Mouse (Mus musculus) ES-Bruce4 (cell line): Measurements from ENCODE around the gene Rimbp2. TPM values are rescaled to one million over a fixed set of nuclear protein-coding genes. Genes with fewer than 3 reads are reported as not detected.
A peak's percentile ranks its signal among the peaks of the same experiment; 100 is the strongest.

Experiments used
- H3K27ac ChIP-seq: 2 replicates; pipeline ENCODE4 v1.5.1; 2012; ENCODE audit warnings: low read length, inconsistent platforms; ENCODE audit not compliant: insufficient read depth
- H3K27me3 ChIP-seq: 2 replicates; pipeline ENCODE4 v1.6.1; 2012; ENCODE audit warnings: mild to moderate bottlenecking, low read length, inconsistent platforms; ENCODE audit not compliant: control insufficient read depth, poor library complexity, insufficient read depth, severe bottlenecking
- H3K36me3 ChIP-seq: 2 replicates; pipeline ENCODE4 v1.6.1; 2012; ENCODE audit warnings: inconsistent platforms, mild to moderate bottlenecking, low read length, moderate library complexity; ENCODE audit not compliant: control insufficient read depth, poor library complexity, insufficient read depth, severe bottlenecking
- H3K4me1 ChIP-seq: one replicate; pipeline ENCODE4 v1.8.1; 2011; ENCODE audit warnings: low read length; ENCODE audit not compliant: control insufficient read depth, insufficient read depth
- H3K4me3 ChIP-seq: 2 replicates; pipeline ENCODE4 v1.5.1; 2011; ENCODE audit warnings: low read depth, mild to moderate bottlenecking, low read length
- H3K9ac ChIP-seq: 2 replicates; pipeline ENCODE4 v1.6.1; 2012; ENCODE audit warnings: low read depth, mild to moderate bottlenecking, inconsistent platforms; ENCODE audit not compliant: poor library complexity, severe bottlenecking
- H3K9me3 ChIP-seq: replicated peaks from 2 replicates; pipeline ENCODE4 v1.6.1; 2012; ENCODE audit warnings: mild to moderate bottlenecking, low read length, inconsistent platforms; ENCODE audit not compliant: control insufficient read depth, poor library complexity, insufficient read depth, severe bottlenecking
- CTCF ChIP-seq: IDR thresholded peaks from one replicate; pipeline ENCODE4 v1.8.1; 2011; ENCODE audit warnings: low read depth, low read length
- EP300 ChIP-seq: IDR thresholded peaks from 2 replicates; pipeline ENCODE4 v1.6.1; 2011; ENCODE audit warnings: low read depth, low read length; ENCODE audit not compliant: insufficient read depth
- POLR2A ChIP-seq: IDR thresholded peaks from one replicate; pipeline ENCODE4 v1.8.1; 2011; ENCODE audit warnings: low read length; ENCODE audit not compliant: insufficient read depth
- polyA plus RNA-seq: library from polyadenylated mRNA; stranded (reverse); fragments of >200 nt; gene quantifications from 2 replicates; pipeline ENCODE4 v1.2.4, GENCODE M21; 2011; ENCODE audit warnings: low read depth; ENCODE audit not compliant: missing spikeins, insufficient read depth, insufficient read length

Gene Rimbp2
- polyA plus RNA-seq: 0.33 and 0.40 TPM in 2 replicates

- Histone ChIP-seq H3K9ac (peak within 1 kb of the TSS; percentile 44), H3K36me3 (no peaks in the 10 kb centered on the region), H3K27me3 (no peaks in the 10 kb centered on the region), H3K9me3 (no peaks in the 10 kb centered on the region), H3K4me1 (peaks cover 3% of the 10 kb centered on the region), H3K4me3 (peak within 1 kb of the TSS; percentile 46), H3K27ac (no peak within 1 kb of the TSS)
- TF ChIP-seq CTCF (peak; percentile 35), EP300 (0 out of 2 replicates have a peak, but pooled peaks have one; percentile 24), POLR2A (no peak)
Measured at GRCm38 (mm10) chr5:128953278-128954070, at the start of gene Rimbp2. Gene Rimbp2 (minus strand): TSS chr5:128953486.

- no peak overlapping the region for H3K9ac ChIP-seq
- H3K4me1 ChIP-seq: peaks cover 2% of the 10 kb centered on the region
- H3K9me3 ChIP-seq: no peaks in the 10 kb centered on the region
- no peak overlapping the region for H3K27ac ChIP-seq
- H3K4me3 ChIP-seq: no peak overlapping the region
- H3K36me3 ChIP-seq: no peaks in the 10 kb centered on the region
- no peak for TF ChIP-seq POLR2A
- no peak for TF ChIP-seq CTCF
- no peak for TF ChIP-seq EP300
- no peaks in the 10 kb centered on the region for H3K27me3 ChIP-seq
Measured at GRCm38 (mm10) chr5:129002571-129003011, 49.3 kb upstream of the Rimbp2 start.

- peaks cover 2% of the 10 kb centered on the region for H3K4me1 ChIP-seq
- H3K9me3 ChIP-seq: no peaks in the 10 kb centered on the region
- H3K9ac ChIP-seq: peak overlapping the region; percentile 5; the same call in 1 of the 2 replicates
- no peaks in the 10 kb centered on the region for H3K36me3 ChIP-seq
- H3K27ac ChIP-seq: no peak overlapping the region
- no peaks in the 10 kb centered on the region for H3K27me3 ChIP-seq
- peak overlapping the region; percentile 6 for H3K4me3 ChIP-seq
- TF ChIP-seq CTCF (no peak), EP300 (0 out of 2 replicates have a peak, but pooled peaks have one; percentile 13), POLR2A (no peak)
Measured at GRCm38 (mm10) chr5:129000706-129001468, 47.6 kb upstream of the Rimbp2 start.

GRCm38 (mm10) chr5:128987141-128987954, 34.1 kb upstream of the Rimbp2 start:
- H3K4me3 ChIP-seq: no peak overlapping the region
- no peaks in the 10 kb centered on the region for H3K9me3 ChIP-seq
- no peak for TF ChIP-seq EP300
- TF ChIP-seq POLR2A: no peak
- no peak for TF ChIP-seq CTCF
- H3K9ac ChIP-seq: no peak overlapping the region
- H3K4me1 ChIP-seq: no peaks in the 10 kb centered on the region
- no peaks in the 10 kb centered on the region for H3K27me3 ChIP-seq
- no peaks in the 10 kb centered on the region for H3K36me3 ChIP-seq
- no peak overlapping the region for H3K27ac ChIP-seq

GRCm38 (mm10) chr5:128985946-128986345, 32.7 kb upstream of the Rimbp2 start:
- no peak overlapping the region for H3K9ac ChIP-seq
- no peaks in the 10 kb centered on the region for H3K36me3 ChIP-seq
- H3K9me3 ChIP-seq: no peaks in the 10 kb centered on the region

More at GRCm38 (mm10) chr5:128985946-128986345, 32.7 kb upstream of the Rimbp2 start:
- Histone ChIP-seq H3K4me1 (no peaks in the 10 kb centered on the region), H3K27ac (no peak overlapping the region), H3K27me3 (no peaks in the 10 kb centered on the region), H3K4me3 (no peak overlapping the region)
- no peak for TF ChIP-seq CTCF
- TF ChIP-seq POLR2A: no peak
